Mouse (Mus musculus) mammary gland, adult 2 months (tissue): ENCODE measurements around the gene Fam120c. TPM values are rescaled to one million over a fixed set of nuclear protein-coding genes. Genes with fewer than 3 reads are reported as not detected.

Source experiments
- polyA plus RNA-seq: library from polyadenylated mRNA; depleted of rRNA; stranded (reverse); fragments of >200 nt; gene quantifications from 2 replicates; pipeline ENCODE4 v1.2.3, GENCODE M21; 2012; ENCODE audit warnings: low replicate concordance; rRNA removed

The Fam120c gene
- polyA plus RNA-seq, result 5.0 and 5.2 TPM in 2 replicates

GRCm38 (mm10) chrX:151343761-151344500, at the start of gene Fam120c:
Gene Fam120c (plus strand): TSS chrX:151344175.

GRCm38 (mm10) chrX:151520458-151521322, 176.7 kb downstream of the Fam120c start, which contains the start of gene Phf8:
Gene Phf8 (plus strand): TSS chrX:151520672.

Other genes with a start within 250 kb of the Fam120c start
- gene Tsr2, start 247.6 kb upstream of the Fam120c start, polyA plus RNA-seq, result 3.3 and 5.9 TPM in 2 replicates
- 0.04 and 0.20 TPM in 2 replicates for gene Wnk3, start 146.1 kb upstream of the Fam120c start, polyA plus RNA-seq
- gene Phf8, start 176.5 kb downstream of the Fam120c start, polyA plus RNA-seq, result 10.8 and 20.0 TPM in 2 replicates